Mouse (Mus musculus) stomach, embryonic 16.5 days (tissue): ENCODE measurements around the gene Fxyd5. TPM values are rescaled to one million over a fixed set of nuclear protein-coding genes. Genes with fewer than 3 reads are reported as not detected.

Experiments
- ATAC-seq: fragments of 200-750 bp; cut with Nextera tagmentation; 2 replicates; pipeline ENCODE4 v1.8.0; 2017; ENCODE audit warnings: moderate number of reproducible peaks, moderate TSS enrichment; ENCODE audit not compliant: insufficient read depth, low FRiP score
- H3K27ac ChIP-seq: fragments of 300-500 bp; sonication (generic); 2 replicates; pipeline ENCODE4 v1.5.1; 2014; ENCODE audit warnings: low read length
- H3K27me3 ChIP-seq: fragments of 300-500 bp; sonication (generic); 2 replicates; pipeline ENCODE4 v1.6.1; 2014; ENCODE audit warnings: low read length, control low read depth, mixed read lengths; ENCODE audit not compliant: control insufficient read depth, insufficient read depth
- H3K36me3 ChIP-seq: fragments of 300-500 bp; sonication (generic); 2 replicates; pipeline ENCODE4 v1.6.1; 2014; ENCODE audit warnings: low read length; ENCODE audit not compliant: control insufficient read depth, insufficient read depth
- H3K4me1 ChIP-seq: fragments of 300-500 bp; sonication (generic); 2 replicates; pipeline ENCODE4 v1.6.1; 2014; ENCODE audit warnings: low read length, control low read depth, mixed read lengths; ENCODE audit not compliant: control insufficient read depth, insufficient read depth
- H3K4me2 ChIP-seq: fragments of 300-500 bp; sonication (generic); 2 replicates; pipeline ENCODE4 v1.6.1; 2014; ENCODE audit warnings: low read depth, low read length, mixed read lengths
- H3K4me3 ChIP-seq: fragments of 300-500 bp; sonication (generic); replicated peaks from 2 replicates; pipeline ENCODE4 v1.5.1; 2014; ENCODE audit warnings: mild to moderate bottlenecking, low read length
- H3K9ac ChIP-seq: fragments of 300-500 bp; sonication (generic); 2 replicates; pipeline ENCODE4 v1.6.1; 2014; ENCODE audit warnings: low read length
- H3K9me3 ChIP-seq: fragments of 300-500 bp; sonication (generic); replicated peaks from 2 replicates; pipeline ENCODE4 v1.6.1; 2016; ENCODE audit warnings: low read length, control low read depth; ENCODE audit not compliant: control insufficient read depth
- WGBS: fragments of 180-500 bp; shearing (Covaris S2); extraction: QIAGEN DNeasy Blood & Tissue Kit; methylation state at CpG from one replicate; pipeline ENCODE4 v1.1.7; 2014; 5-methylcytosine and 5-hydroxymethylcytosine counted together
- polyA plus RNA-seq: library from polyadenylated mRNA; unstranded; fragments of >200 nt; fragmentation: Nextera tagmentation; extraction: Ambion mirVana; gene quantifications from 2 replicates; pipeline ENCODE4 v1.2.1, GENCODE M21; 2015

Gene Fxyd5
- polyA plus RNA-seq, 1 experiment from 2014 or later: 28.0 TPM

- no peak for ATAC-seq
- H3K9ac ChIP-seq: no peak overlapping the region
- WGBS: 67% methylated on average over 5 of the region's 5 CpGs
Measured at GRCm38 (mm10) chr7:31057730-31058129, 15.4 kb upstream of the Fxyd5 start.

DNA sequence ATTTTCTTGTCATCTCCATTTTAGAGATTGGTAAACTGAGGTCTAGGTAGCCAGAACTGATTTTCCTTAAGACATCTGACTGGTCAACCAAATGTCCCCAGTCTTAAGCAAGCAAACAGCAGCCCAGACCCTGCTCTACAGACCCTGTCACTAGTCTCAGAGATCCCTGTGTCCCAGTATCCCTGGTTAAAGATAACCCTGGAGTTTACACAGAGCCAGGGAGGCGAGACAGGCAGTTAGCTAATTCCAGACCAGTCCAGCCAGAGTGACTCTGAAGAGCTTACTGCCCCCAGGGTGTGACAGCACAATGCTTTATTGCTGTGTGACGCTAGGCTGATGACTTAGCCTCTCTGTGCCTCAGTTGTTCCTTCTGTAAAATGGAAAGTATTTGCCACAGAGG lies 14.8 kb upstream of the Fxyd5 start, which contains the start of gene Fxyd1:
Fxyd1 (minus strand) TSS at position 129 of the 400 bp plus-strand sequence.
- Histone ChIP-seq H3K27ac (peak within 1 kb of the TSS; percentile 48; the same call in 1 of the 2 replicates), H3K9ac (no peak within 1 kb of the TSS), H3K4me1 (peaks cover 21% of the 10 kb centered on the region), H3K4me3 (no peak within 1 kb of the TSS), H3K36me3 (no peaks in the 10 kb centered on the region), H3K4me2 (peak within 1 kb of the TSS; percentile 53; the same call in 1 of the 2 replicates), H3K27me3 (peaks cover 16% of the 10 kb centered on the region), H3K9me3 (no peaks in the 10 kb centered on the region)
- WGBS: 77% methylated on average over 2 of the region's 2 CpGs
- no peak for ATAC-seq

More at GRCm38 (mm10) chr7:31057730-31058129, 15.4 kb upstream of the Fxyd5 start:
- H3K4me1 ChIP-seq: peaks cover 16% of the 10 kb centered on the region
- H3K4me2 ChIP-seq: no peak overlapping the region
- H3K4me3 ChIP-seq: no peak overlapping the region
- H3K27me3 ChIP-seq: peaks cover 10% of the 10 kb centered on the region
- H3K27ac ChIP-seq: no peak overlapping the region
- no peaks in the 10 kb centered on the region for H3K36me3 ChIP-seq
- no peaks in the 10 kb centered on the region for H3K9me3 ChIP-seq

GRCm38 (mm10) chr7:31056448-31056847 lies 14.2 kb upstream of the Fxyd5 start:
- H3K27ac ChIP-seq: 0 out of 2 replicates have a peak overlapping the region, but pooled peaks have one; percentile 48

GRCm38 (mm10) chr7:31055883-31056282 lies 13.6 kb upstream of the Fxyd5 start:
- ATAC-seq: no peak
- no peak overlapping the region for H3K4me3 ChIP-seq
- H3K4me2 ChIP-seq: peak overlapping the region; percentile 53; the same call in 1 of the 2 replicates
- WGBS: 22% methylated on average over 3 of the region's 4 CpGs
- H3K9me3 ChIP-seq: no peaks in the 10 kb centered on the region
- peaks cover 29% of the 10 kb centered on the region for H3K4me1 ChIP-seq
- no peak overlapping the region for H3K9ac ChIP-seq
- no peaks in the 10 kb centered on the region for H3K36me3 ChIP-seq
- peaks cover 27% of the 10 kb centered on the region for H3K27me3 ChIP-seq
- peak overlapping the region; percentile 48; the same call in 1 of the 2 replicates for H3K27ac ChIP-seq

More at GRCm38 (mm10) chr7:31056448-31056847, 14.2 kb upstream of the Fxyd5 start:
- Histone ChIP-seq H3K9me3 (no peaks in the 10 kb centered on the region), H3K36me3 (no peaks in the 10 kb centered on the region), H3K4me2 (no peak overlapping the region), H3K4me1 (peaks cover 23% of the 10 kb centered on the region), H3K27me3 (peaks cover 21% of the 10 kb centered on the region), H3K4me3 (no peak overlapping the region), H3K9ac (no peak overlapping the region)
- ATAC-seq: no peak
- WGBS: 72% methylated on average over 7 of the region's 7 CpGs

DNA sequence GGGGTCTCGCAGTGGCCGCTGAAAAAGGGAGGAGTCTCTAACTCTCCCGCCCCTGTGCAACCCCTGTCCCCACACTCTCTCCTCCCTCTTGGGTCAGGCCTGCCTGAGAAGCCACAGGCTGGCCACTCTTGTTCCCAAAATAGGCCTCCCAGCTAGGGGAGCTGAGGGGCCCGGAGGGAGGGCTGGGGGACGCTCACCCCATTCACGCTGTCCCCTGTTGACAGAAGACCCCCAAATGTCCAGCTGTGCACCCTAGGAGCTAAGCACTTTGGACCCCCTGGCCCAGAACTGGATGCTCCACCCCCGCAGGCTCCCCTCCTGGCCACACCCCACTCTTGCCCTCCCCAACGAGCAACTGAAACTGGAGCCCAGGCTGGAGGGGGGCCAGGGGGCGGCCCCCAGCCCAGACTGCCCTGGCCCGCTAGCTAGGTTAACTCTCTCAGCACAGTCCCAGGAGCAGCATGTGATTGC lies 13.1 kb upstream of the Fxyd5 start:
- peaks cover 31% of the 10 kb centered on the region for H3K27me3 ChIP-seq
- peak overlapping the region; percentile 53 for H3K4me2 ChIP-seq
- peak overlapping the region; percentile 49 for H3K4me3 ChIP-seq
- peak overlapping the region; percentile 65 for H3K9ac ChIP-seq
- peak overlapping the region; percentile 86 for H3K27ac ChIP-seq
- no peaks in the 10 kb centered on the region for H3K36me3 ChIP-seq
- no peaks in the 10 kb centered on the region for H3K9me3 ChIP-seq
- peak; percentile 86 for ATAC-seq
- peaks cover 34% of the 10 kb centered on the region for H3K4me1 ChIP-seq
- 7% methylated on average over 10 of the region's 10 CpGs for WGBS

DNA sequence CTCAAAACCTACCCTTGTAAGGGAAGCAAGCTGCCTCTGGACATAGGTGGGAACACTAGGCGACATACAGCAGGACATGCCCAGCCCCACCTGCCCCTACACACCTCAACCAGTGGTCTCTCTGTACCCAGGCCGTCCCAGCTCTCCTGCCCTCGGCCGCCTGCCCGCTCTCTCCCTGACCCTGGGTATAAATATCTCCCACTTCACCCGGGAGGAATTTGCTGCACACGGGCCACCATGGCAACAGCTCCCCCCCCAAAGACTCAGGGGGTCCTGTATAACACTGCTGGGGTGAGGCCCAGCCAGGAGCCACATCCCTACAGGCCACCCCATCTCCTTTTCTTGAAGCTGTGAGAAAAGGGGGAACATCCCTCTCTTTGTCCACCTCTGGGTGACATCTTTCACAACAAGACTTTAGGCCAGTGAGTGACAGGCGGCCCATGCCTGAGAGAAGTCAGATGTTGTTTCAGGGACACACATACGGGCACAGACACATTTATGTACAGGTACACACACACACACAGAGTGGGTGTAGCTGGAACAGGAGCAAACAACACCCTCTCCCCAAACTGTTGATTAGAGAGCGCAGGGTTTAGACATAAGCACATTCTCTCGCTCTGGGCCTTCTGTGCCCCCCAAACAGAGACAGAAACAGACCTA lies 12.5 kb upstream of the Fxyd5 start:
- H3K36me3 ChIP-seq: no peaks in the 10 kb centered on the region
- peak overlapping the region; percentile 53 for H3K4me2 ChIP-seq
- H3K27ac ChIP-seq: peak overlapping the region; percentile 86
- peaks cover 37% of the 10 kb centered on the region for H3K27me3 ChIP-seq
- peaks cover 40% of the 10 kb centered on the region for H3K4me1 ChIP-seq
- H3K4me3 ChIP-seq: peak overlapping the region; percentile 49
- 39% methylated on average over 11 of the region's 11 CpGs for WGBS
- peak overlapping the region; percentile 65 for H3K9ac ChIP-seq
- H3K9me3 ChIP-seq: no peaks in the 10 kb centered on the region
- no peak for ATAC-seq

DNA sequence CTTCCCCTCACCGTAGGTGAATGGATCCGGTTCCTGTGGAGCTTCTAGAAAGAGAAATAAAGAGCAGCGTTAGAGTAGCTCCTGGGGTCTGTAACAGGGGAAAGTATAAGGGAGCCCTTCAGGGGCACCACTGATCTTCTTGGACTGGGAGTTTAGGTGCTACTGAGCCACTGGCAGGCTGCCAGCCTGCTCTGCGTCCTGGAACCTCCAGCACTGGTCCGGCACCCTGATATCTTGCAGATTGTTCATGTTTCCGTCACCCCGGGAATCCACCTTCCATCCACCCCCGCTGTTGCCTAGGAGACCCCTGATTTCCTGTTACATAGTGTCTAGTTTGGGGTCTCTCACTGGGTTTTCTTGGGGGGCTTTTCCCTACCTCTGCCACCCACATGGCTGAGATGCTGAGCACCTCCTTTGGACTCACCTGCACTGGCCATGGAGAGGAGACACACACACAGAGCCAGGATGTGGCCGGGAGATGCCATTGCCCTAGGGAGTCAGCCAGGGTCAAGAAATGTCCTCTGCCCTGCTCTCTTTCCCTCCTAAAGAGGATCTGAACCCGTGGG lies 11.7 kb upstream of the Fxyd5 start:
- 36% methylated on average over 10 of the region's 10 CpGs for WGBS
- H3K27me3 ChIP-seq: peaks cover 45% of the 10 kb centered on the region
- ATAC-seq: no peak
- 0 out of 2 replicates have a peak overlapping the region, but pooled peaks have one; percentile 43 for H3K9ac ChIP-seq
- H3K4me1 ChIP-seq: peaks cover 39% of the 10 kb centered on the region
- peak overlapping the region; percentile 53 for H3K4me2 ChIP-seq
- H3K36me3 ChIP-seq: no peaks in the 10 kb centered on the region
- no peak overlapping the region for H3K4me3 ChIP-seq
- H3K9me3 ChIP-seq: no peaks in the 10 kb centered on the region
- H3K27ac ChIP-seq: 0 out of 2 replicates have a peak overlapping the region, but pooled peaks have one; percentile 19

- WGBS: 4% methylated on average over 34 of the region's 34 CpGs
- Histone ChIP-seq H3K9ac (peak overlapping the region; percentile 34), H3K9me3 (no peaks in the 10 kb centered on the region), H3K27me3 (peaks cover 45% of the 10 kb centered on the region), H3K27ac (no peak overlapping the region), H3K36me3 (no peaks in the 10 kb centered on the region), H3K4me3 (peak overlapping the region; percentile 22), H3K4me2 (peak overlapping the region; percentile 45), H3K4me1 (peaks cover 37% of the 10 kb centered on the region)
- peak; percentile 51; the same call in 1 of the 2 replicates for ATAC-seq
Measured at GRCm38 (mm10) chr7:31052636-31053434, 10.6 kb upstream of the Fxyd5 start.
